Mouse (Mus musculus) liver, adult 2 months (tissue): ENCODE measurements around the gene Arpp19.

ENCODE experiments used
- CTCF ChIP-seq: fragments of 200-500 bp; IDR thresholded peaks from 2 replicates; pipeline ENCODE4 v1.5.1; 2011; ENCODE audit warnings: low read depth, low read length, control low read depth
- POLR2A ChIP-seq: fragments of 200-500 bp; IDR thresholded peaks from 2 replicates; pipeline ENCODE4 v1.6.1; 2011; ENCODE audit warnings: low read length, control low read depth; ENCODE audit not compliant: insufficient read depth; ENCODE audit errors: extremely low read depth

- no peak for TF ChIP-seq POLR2A
- no peak for TF ChIP-seq CTCF
Measured at GRCm38 (mm10) chr9:75001611-75002204, 35.7 kb upstream of the Arpp19 start.
